Mouse (Mus musculus) adrenal gland (tissue): Measurements from ENCODE around the gene Capn1.
"Not testable (repeated sequence)": the region's sequence is repeated elsewhere in the genome, so short reads cannot be mapped to it uniquely, and the experiment has no call there.

Experiments used
- intact Hi-C: fragments of 180-260 bp; cut with DNase I; formaldehyde crosslinking; loops from one replicate; pipeline ENCODE4 v1.15.1; 2025
- long read RNA-seq, 2 experiments: library from polyadenylated mRNA; unstranded; transcript quantifications; one replicate each; pipeline ENCODE4 v2.0.0; 2020; ENCODE audit warnings: borderline replicate concordance in 1 of 2; ENCODE audit not compliant: insufficient replicate concordance in 1 of 2

The Capn1 gene
- long read RNA-seq, experiment 1, partial matches to known transcripts = 3 of 3 reads
- long read RNA-seq, experiment 1, other reads (novel, unspliced or antisense) = 0 of 3 reads
- long read RNA-seq, experiment 2, partial matches to known transcripts = 0 of 2 reads
- long read RNA-seq, experiment 2, other reads (novel, unspliced or antisense) = 2 of 2 reads

- intact Hi-C loops = loop anchor here (5.0 kb wide), 1 partner anchor 33 kb away; no protein-coding TSS in a partner anchor
Measured at GRCm38 (mm10) chr19:6015511-6016315, at the start of gene Capn1. Gene Capn1, minus strand, starts transcription at chr19:6015897.

- intact Hi-C loops = no loop called here
Measured at GRCm38 (mm10) chr19:6063081-6063480, 47.4 kb upstream of the Capn1 start.

- intact Hi-C loops = no loop called here
Measured at GRCm38 (mm10) chr19:6062418-6062817, 46.7 kb upstream of the Capn1 start.

DNA sequence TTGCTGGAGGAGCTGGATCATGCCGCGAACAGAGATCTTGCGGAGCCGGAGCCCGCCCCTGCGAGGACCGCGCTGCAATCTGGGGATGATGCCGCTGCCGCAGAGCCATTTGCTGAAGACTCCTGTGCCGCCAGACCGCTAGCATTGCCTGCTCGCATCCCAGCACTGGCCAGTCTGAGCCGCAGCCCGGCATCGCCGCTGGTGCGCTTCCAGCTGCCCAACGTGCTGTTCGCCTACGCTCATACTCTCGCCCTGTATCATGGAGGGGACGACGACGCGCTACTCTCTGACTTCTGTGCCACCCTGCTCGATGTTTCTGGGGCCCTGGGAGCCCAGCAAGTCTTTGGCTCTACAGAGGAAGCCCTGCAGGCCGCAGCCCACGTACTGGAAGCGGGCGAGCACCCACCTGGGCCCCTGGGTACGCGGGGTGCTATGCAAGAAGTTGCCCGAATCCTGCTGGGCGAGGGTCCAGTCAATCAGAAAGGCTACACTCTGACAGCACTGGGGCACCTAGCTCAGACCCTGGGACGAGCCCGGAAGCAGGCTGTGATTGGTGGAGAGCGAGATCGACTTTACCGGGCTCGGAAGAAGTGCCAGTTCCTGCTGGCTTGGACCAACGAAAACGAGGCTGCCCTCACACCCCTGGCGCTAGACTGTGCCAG, 46.1 kb upstream of the Capn1 start:
- intact Hi-C loops = no loop called here

GRCm38 (mm10) chr19:6061021-6061533, 45.4 kb upstream of the Capn1 start, which contains the start of gene Znhit2:
Gene Znhit2, plus strand, starts transcription at chr19:6061192.
- intact Hi-C loops = no loop called here

- intact Hi-C loops = no loop called here
Measured at GRCm38 (mm10) chr19:6058966-6059365, 43.3 kb upstream of the Capn1 start.

- intact Hi-C loops = no loop called here
Measured at GRCm38 (mm10) chr19:6058513-6058912, 42.8 kb upstream of the Capn1 start.

GRCm38 (mm10) chr19:6057313-6058096, 41.8 kb upstream of the Capn1 start, which contains the start of the genes Mrpl49 and Fau:
Gene Mrpl49, minus strand, starts transcription at chr19:6057785.
Gene Fau, plus strand, starts transcription at chr19:6057844.
- intact Hi-C loops = no loop called here

DNA sequence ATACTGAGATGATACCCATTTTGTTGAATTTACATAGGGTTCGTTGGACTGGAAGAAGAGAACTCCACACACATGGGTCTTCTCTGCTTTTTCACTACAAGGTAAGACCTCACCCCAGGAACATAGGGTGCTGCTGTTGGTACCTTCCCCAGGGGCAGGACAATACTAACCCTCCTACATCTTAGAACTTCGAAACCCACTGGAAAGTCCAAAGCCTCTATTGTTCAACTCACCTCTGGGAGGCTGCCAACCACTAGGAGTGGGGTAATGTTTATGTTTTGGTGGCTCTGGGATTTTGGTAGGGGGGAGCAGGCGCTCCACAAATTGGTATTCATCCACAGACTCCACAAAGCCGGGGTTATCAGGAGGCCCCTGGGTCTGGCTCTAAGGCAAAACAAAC, 41.0 kb upstream of the Capn1 start:
- intact Hi-C loops = no loop called here

DNA sequence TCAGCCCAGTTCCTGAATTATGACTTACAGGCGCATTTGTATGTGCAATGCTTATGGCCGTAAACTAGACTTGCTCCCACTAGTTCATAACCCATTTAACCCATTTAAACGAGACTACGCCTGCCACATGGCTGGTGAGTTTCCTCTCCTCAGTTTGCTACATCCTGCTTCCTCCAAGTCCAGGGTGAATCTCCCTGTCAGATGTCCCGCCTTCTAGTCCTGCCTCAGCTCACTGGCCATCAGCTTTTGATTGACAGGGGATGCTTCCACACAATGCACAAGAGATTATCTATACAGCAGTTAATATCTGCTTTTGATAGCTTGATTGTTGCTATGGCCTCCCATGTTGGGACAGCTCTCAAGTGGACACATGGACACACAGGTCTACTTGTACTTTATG, 38.6 kb upstream of the Capn1 start:
- intact Hi-C loops = no loop called here

DNA sequence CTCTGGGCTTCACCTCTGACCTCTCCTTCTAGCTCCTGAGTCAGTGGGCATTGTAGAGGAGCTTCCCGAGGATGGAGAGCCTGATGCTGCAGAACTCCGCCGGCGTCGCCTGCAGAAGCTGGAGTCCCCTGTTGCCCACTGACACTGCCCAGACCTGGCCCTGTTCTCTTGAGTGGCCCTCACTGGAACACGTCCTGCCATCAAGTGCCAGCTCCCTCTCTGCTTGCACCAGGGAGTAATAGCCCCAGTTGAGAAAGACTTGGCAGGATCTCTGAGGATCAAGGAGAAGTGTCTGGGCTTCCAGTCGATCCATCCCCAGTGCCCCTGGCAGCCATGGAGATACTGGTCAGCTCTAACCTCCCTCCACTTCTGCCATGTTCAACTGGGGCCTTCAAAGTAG, 36.8 kb upstream of the Capn1 start:
- intact Hi-C loops = no loop called here

DNA sequence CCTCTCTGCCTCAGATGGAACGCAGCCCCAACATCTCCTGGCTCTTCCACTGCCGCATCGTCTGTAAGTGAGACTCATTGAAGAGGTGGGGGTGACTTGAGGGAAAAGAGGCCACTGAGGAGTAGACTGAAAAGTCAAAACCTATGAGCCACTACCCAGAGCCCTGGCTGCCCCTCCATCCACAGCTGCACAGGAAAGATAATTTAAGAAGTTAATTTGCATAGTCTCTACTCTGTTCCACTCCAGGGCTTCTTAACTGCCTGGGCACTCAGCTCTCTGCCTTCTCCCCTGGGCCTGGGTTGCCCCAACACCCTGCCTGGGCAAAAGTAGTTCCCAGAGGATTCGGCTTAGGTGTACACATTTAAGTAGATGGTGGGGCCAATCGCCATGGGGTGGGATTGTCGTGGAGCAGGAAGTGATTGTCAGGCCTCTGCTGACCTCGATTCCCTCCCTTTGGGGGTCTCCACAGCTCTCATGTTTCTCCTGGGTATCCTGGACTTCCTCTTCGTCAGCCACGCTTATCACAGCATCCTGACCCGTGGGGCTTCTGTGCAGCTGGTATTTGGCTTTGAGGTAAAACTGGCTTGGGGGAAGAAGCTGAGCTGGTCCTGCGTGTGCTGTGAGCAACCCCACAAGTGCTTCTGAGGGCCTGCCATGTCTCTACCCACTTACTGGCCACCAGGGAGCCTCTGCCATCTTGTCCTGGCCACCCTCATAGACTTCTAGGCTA, 33.1 kb upstream of the Capn1 start:
- intact Hi-C loops = no loop called here

DNA sequence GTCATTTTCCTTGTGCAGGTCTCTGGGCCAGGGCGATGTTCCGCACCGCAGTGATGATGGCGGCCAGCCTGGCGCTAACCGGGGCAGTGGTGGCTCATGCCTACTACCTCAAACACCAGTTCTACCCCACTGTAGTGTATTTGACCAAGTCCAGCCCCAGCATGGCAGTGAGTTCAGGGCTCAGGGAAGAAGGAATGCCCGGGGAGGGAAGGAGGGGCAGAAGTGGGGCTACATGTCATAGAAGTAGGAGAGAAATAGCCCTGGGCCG, 32.1 kb upstream of the Capn1 start:
- intact Hi-C loops = no loop called here

- intact Hi-C loops = no loop called here
Measured at GRCm38 (mm10) chr19:6047154-6047898, 31.6 kb upstream of the Capn1 start.

DNA sequence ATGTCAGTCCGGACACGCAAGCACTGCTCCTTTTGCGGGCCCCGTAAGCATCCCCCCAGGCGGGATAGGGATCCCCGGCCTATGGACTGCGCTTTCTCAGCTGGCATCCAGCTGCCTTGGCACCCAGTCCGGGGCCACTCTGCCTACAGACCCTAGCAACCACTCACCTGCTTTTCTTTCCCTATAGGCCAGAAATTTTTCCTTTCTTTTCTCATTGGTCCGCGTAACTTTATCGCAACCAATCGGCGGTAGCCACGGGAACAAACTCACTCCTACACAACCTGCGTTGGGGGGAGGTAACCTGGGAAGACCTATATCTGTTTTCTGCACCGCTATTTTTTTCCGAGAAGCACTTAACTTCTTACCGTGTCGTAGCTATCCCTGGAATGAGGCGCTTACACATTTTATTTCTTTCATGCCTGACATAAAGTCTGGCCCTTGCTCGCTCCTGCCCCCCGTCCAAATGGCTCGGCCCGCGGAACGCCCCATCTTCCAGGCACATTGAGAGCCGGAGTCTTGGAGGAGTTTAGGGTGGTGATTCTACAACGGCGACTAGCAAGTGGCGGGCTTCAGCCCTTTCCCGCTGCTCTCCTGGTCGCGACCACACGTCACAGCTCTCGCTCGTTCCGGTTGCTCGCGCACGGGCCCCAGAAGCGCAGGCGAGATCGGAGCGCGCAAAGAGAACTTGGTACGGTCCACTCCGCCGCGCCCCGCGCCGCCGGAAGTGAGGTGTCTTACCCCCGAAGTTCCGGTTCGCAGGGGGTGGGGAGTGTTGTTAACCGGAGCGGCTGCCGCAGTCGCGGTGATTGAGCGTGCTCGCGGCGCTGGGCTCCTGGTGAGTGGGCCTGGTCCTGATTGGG, 30.8 kb upstream of the Capn1 start, which contains the start of gene Syvn1:
TSS of gene Syvn1 (plus strand) at position 283 of the 860 bp plus-strand sequence.
- intact Hi-C loops = no loop called here

- intact Hi-C loops = no loop called here
Measured at GRCm38 (mm10) chr19:6045366-6046293, 29.9 kb upstream of the Capn1 start.

GRCm38 (mm10) chr19:6044102-6044501, 28.4 kb upstream of the Capn1 start:
- intact Hi-C loops = not testable (repeated sequence)

DNA sequence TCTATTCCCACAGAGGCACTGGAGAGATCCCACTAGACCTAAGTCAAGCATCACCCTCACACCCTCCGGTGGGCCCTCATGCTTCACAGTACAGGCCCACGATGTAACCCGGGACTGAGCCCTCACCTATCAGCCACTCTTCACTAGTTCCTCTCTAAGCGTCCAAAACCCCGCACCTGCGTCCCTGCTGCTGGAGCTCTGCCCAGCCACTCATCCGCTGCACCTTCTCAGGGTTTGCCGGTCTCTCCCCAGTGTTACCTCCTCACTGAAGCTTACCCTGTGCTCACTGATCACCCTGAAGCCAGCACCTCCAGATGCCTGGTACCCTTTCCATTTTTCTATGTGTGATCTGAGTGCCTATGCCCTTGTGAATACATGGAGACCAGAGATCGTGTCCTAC, 26.6 kb upstream of the Capn1 start:
- intact Hi-C loops = no loop called here
